ENCODE assay signal across 15 mouse cellular contexts in the genomic region with DNA sequence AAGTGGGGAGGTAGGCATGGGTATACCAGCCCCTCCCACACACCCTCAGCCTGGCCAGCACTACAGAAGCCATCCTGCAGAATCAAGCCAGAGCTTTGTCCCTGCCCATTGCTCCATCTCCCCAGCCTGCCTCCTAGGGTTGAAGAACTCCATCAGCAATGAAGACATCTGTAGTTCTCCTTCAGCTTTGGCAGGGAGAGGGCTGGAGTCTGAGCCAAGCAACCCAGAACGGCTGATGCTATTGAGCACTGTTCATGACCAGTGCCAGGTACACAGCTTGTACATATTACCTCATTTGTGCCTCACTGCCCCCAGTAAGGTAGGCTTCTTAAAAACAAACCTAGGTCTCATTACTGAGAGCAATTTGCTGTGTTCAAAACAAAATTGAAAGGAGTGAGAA.
"Had no signal": no experiment of that assay in that cellular context is flagged by ENCODE, and none has a peak within 500 bp of the region (broad histone marks: within the 10 kb centered on the region; RNA-seq: fewer than 3 reads in every experiment).

No protein-coding gene starts in this region.

- H3K27ac ChIP-seq: lung, embryonic 15.5 days; macrophage; midbrain, embryonic 13.5 days; midbrain, embryonic 15.5 days; neural tube, embryonic 12.5 days; stomach, embryonic 15.5 days; stomach, postnatal 0 days had no signal

- H3K4me3 ChIP-seq: lung, embryonic 15.5 days; megakaryocyte, embryonic 14.5 days; midbrain, embryonic 13.5 days; midbrain, embryonic 15.5 days; neural tube, embryonic 12.5 days; stomach, embryonic 15.5 days had no signal

- DNase-seq: lung, adult 2 months; lung, postnatal 14 days; lung, postnatal 36 days; right cerebral cortex, postnatal 14 days; thymus, adult 2 months; thymus, postnatal 25 days; thymus, postnatal 4 days had no signal

- H3K4me1 ChIP-seq: lung, embryonic 15.5 days; megakaryocyte, embryonic 14.5 days; stomach, embryonic 15.5 days had no signal

- H3K36me3 ChIP-seq: lung, embryonic 15.5 days; midbrain, embryonic 13.5 days; midbrain, embryonic 15.5 days; neural tube, embryonic 12.5 days; stomach, embryonic 15.5 days had no signal

- H3K27me3 ChIP-seq: lung, embryonic 15.5 days; midbrain, embryonic 15.5 days; neural tube, embryonic 12.5 days; stomach, embryonic 15.5 days had no signal

- H3K9me3 ChIP-seq: lung, embryonic 15.5 days; megakaryocyte, embryonic 14.5 days; midbrain, embryonic 13.5 days; midbrain, embryonic 15.5 days; neural tube, embryonic 12.5 days; stomach, embryonic 15.5 days had no signal
